Mouse (Mus musculus): Measurements from ENCODE around the gene Med12l. TPM values are rescaled to one million over a fixed set of nuclear protein-coding genes. Genes with fewer than 3 reads are reported as not detected.
A peak's percentile ranks its signal among the peaks of the same experiment; 100 is the strongest.

Med12l gene
- total RNA-seq, 2 experiments from 2014 or later: 0.27 to 0.45 TPM

DNA sequence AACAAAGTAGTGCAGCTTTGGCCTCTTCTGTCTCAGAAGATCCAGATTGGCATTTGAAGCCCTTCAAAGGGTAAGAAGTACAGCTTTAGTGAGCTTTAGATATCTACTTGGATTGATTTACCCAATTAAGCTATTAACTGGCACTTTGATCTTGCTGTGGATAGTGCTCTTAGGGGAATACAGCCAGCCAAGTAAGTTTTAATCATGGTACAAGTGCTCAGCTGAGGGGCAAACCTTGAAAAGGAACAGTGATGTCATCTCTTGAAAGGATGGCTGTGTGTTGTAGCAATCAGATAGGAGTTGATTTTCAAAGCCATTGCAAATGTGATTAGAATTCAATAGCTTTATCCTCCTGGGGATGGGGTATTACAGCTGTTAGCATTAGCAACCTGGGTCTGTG is 176.5 kb downstream of the Med12l start:
- DNase-seq (ENCODE audit: low spot score): no peak

DNA sequence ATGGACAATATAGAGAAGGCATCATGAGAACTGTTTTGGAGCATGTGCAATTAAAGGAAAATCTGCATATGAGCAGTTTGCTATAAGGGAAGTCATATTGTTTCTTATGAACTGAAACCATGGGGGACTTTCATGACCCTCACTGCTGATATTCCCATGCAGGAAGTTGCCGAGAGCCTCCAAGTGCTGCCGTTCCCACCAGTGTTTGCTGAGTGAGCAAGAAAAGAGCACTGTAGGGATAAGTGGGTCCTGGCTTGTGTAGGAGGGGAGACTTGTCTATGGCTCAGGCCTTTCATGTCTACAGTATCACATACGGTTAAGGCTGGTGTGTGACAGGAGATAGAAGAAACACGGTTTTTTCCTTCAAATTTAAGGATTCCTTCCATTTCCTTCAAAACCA is 180.0 kb downstream of the Med12l start:
- no peak for DNase-seq (ENCODE audit: low spot score)

DNA sequence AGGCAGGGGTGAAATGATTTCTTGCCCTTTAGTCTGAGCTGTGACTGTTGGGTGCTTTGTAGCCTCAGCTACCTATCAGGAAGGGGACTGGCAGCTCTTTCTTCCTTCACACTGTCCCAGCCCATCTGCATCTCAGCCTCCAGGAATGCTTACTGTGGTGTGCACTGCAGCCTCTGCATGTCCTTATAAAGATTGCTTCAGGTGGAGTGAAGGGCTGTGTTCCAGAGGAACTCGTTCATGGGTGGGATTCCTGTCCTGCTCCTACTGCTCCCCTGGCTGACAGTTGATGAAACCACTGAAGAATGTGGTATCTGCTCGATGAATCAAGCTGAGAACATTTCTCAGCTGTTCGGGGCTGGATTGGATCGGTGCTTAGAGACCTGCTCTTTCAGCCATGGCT is 181.7 kb downstream of the Med12l start:
- no peak for DNase-seq (ENCODE audit: low spot score)

DNA sequence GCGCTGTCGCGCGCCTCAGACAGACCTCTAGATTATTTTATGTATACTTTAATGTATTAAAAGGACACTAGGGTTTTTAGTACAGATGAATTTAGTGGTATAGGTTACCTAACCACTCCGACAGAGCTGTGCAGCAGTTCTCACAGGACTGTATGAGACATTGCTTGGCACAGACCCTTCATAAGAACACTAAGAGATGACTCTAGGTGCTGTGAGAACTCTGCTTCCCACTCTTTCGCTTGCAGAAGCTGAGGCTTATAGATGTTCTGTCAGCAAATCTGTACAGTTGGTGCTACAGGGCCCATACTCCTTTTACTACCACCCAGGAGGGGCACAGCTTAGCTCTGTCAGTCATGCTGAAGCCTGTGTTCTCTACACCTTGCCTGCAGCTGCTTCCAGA is 186.0 kb downstream of the Med12l start:
- no peak for DNase-seq (ENCODE audit: low spot score)

DNA sequence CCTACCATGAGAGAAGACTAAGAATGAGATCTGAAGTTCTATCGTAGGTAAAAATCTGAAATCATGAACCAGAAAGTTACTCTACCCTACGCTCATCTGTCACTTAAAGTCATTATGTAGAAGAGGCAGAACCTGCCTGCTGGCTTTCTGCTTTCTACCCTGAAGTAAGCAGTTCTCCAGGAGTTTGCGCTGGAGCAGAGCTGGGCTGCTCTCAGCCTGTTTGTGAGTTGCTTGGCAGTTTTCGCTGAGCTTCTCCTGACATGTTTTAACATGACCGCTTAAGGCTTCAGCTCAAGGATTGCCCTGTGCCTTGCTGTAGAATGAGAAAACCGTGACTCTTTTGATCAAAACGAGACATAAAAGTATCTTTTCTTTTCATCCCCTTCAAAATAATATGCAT is 188.5 kb downstream of the Med12l start:
- DNase-seq (ENCODE audit: low spot score): no peak

DNA sequence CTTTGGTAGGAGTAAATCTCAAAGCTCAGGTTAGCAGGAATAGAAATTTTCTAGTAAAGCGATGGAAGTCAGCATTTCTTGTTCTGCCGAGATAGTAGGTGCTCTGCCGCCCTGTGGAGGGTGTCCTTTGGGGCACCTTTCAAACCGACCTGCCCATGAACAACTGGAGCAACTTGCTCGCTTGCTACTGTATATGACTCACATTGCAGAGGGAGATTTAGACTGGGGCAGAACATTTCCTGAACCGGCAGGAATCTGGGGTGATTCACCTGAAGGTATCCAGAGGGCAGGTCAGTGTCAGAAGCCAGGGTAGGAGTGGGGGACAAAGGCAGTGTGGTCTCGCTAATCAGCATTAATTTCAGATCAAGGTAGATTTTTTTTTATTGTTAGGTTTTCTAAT is 189.3 kb downstream of the Med12l start, which contains the start of gene Gpr87:
Gpr87 (minus strand) TSS at position 167 of the 400 bp plus-strand sequence.
- DNase-seq (ENCODE audit: low spot score): no peak

DNA sequence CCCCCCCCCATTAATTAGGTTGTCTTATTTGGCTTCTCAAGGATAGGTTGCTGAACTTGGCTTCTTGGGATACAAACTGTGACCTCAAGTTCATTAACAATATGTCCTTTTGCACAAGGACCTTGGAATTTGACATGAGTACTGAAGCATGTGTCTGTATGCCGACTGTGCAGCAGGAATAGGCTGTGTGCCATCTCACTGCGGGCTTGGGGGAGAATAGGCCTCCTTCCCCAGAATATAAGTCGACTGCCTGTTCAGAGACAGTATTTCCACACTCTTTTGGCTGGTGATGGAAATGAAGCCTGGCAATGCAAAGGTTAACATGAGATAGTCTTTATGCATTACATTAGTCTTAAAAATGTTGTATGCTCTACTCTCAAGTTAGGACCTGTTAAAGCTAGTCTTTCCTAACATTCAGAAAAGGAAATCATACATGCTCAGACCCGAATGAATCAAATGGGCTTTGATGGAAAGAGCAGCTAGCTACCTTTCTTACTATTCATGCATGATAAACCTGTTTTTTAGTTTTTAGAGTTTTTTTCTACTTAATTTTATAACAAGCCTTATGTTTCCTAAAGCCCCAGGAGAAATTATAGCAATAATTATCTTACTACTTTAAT is 191.8 kb downstream of the Med12l start:
- DNase-seq (ENCODE audit: low spot score): no peak

DNA sequence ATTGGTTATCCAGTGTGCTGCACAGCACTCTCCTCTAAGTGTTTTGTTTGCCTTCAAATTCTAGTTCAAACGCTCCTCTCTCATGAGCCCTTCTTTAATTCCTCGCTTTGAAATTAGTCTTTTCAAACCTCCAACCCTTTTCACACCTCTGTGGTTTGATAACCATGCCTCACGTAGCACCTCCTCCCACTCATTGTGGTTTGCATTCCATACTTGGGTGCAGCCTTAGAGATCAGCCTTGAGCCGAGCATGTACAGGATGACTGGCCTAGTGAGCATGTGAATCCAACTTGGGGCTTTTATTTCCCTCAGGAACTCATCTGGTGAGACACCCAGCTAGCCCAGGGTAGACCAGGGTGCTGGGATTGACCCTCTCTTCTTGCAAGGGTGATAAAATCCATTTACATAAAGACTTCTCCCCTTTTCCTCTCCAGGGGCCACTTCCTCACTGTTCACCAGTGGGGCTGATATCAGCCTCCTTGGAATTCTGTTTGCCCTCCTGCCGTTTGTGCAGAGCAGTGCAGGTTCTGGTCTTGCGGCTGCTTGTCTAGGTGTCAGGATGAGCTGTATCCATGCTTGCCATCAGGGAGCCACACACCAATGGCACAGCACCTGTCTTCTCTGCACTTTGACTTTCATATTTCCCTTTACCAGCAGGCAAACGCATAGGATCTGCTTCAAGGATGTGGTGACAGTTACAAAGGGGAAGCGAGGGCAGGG is 198.3 kb downstream of the Med12l start:
- no peak for DNase-seq (ENCODE audit: low spot score)

DNA sequence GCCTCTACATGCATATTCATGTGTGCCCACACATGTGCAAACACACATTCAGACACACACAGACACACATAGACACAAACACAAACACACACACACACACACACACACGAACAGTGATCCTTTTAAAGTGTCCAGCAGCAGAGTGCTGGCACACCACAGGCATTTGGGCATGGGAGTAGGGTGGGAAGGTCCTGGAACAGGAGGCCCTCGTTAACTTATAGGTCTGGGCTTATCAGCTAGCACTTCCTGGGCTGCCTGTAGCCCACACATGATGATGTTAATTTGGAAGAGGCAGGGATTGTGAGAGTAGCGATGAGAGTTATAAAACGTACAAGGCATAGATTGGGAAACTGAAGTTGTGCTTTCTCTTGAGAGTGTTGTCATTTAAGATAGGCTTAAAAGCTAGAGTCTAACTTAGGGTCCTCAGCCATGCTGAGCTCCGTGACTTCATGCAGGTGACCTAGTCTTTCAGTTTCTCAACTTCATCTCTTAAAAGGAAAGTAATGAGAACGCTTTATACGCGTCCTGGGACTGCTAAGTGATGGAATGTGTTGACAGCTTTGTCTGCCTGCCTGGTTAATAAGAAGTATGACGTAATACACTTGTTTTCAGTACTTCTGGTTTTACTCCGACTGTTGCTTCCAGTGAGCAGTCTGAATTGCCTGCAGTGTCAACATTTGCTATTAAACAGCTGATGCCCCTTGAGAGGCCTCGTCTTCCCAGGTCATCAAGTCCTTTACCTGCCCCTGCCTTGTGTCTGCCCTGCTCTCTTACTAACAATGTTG is 199.3 kb downstream of the Med12l start:
- DNase-seq (ENCODE audit: low spot score): no peak

DNA sequence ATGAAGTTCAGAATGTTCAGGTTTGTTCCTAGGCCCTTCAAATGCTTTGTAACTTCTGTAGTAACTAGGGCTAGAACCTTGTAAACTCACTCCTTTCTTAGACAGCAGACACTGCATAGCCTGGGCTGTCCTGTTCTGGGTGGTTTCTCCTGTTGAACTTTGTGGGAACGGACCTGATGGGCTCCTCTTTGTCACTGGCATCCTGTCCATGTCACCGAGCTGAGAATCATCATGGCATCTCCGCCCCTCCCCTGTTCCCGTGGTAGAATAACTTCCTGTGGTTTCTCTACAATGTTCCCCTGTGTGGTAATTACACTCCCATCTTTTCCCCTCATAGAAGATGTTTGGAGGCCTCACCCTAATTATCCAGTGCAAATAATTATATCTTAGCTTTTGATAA is 200.3 kb downstream of the Med12l start:
- no peak for DNase-seq (ENCODE audit: low spot score)

DNA sequence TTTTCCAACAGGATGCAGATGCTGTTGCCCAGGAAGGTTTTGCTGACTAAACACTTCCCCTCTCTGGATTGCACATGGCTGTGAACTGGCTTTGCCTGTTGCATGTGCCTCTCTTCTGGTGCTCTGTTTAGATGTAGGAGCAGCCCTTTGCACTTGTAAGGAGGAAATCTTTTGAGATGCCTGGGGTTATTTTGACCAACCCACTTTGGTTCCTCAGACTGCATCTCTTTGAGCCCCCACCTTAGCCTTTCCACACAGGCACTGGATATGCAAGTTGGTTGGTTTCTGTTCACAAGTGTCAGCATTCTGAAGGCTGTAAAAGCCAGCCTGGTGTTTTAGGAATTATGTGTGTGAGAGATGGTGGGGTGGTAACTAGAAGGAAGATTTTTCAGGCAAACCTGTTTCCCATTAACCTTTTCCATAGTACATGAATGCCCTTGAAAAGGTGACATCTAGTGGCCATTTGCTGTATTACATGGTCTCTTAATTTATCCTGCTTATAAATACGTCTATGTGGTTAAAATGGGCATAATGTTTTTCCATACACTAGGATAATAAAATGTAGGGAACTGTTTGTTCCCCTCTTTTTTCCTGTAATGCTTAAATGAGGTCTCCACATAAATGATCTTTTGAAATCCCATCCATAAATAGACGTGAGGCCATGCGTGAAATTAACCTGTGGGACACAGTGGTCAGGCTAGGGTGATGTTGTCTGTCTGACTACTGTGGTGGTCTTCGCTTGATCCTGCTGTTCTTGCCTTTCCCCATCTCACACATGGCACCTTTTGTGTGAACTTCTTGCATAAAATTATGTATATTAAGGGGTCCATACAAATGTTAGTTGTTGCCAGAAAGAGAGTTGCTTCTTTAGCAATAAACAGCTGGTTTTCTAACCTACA is 203.3 kb downstream of the Med12l start:
- DNase-seq (ENCODE audit: low spot score): peak; percentile 60

DNA sequence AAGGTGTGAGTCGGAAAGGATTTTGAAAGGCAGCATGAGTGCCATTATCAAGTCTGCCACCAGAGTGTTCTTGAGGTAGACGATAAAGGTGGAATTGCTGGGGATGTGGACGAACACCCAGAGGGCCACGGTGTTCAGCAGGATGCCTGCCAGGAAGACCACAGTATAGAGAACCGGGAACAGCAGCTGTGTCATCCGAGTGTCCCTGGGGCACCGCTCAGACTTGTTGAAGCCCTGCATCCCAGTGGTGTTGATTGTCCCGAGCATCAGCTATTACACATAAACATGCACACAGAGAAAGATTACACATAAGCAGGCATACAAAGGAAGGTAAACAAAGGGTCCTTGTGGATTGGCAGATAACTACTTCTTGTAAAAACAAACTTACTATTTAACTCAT is 204.5 kb downstream of the Med12l start:
- DNase-seq (ENCODE audit: low spot score): no peak

DNA sequence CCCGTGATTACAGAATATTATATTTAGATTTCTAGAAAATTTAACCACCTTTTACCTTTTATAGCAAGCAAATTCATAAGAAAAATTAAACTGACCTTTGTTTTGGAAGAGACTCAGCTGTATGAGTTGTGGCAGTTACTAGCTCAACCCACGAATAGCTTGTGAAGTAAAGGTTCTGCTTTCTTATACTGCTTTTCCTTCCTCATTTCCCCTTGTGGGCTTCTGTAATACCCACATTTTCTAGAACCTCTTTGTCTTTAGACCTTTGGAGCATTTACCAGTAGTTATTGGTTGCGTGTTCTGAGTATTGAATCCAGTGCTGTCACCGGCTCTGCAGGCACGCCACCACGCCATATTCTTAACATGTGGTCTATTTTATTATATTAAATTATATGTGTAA is 205.1 kb downstream of the Med12l start, which contains the start of gene P2ry13:
P2ry13 (minus strand) TSS at position 156 of the 400 bp plus-strand sequence.
- DNase-seq (ENCODE audit: low spot score): no peak

DNA sequence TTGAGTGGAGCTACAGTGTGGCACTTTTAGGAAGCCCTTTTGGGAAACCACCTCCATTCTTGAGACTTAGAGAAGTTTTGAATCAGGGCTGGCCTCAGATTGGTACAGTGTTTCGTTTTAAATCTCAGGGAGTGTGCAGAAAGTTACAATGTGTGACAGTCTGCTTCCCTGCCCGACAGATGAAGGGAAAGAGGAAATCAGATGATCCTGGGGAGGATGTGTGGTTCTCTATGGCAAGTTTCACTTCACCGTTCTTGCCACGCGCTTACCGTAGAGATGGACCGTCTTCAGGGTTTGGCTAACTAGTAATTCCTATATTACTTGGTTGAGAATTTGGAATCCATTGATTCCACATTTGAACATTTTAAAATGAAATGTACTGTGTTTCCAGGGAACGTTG is 206.2 kb downstream of the Med12l start:
- DNase-seq (ENCODE audit: low spot score): no peak

DNA sequence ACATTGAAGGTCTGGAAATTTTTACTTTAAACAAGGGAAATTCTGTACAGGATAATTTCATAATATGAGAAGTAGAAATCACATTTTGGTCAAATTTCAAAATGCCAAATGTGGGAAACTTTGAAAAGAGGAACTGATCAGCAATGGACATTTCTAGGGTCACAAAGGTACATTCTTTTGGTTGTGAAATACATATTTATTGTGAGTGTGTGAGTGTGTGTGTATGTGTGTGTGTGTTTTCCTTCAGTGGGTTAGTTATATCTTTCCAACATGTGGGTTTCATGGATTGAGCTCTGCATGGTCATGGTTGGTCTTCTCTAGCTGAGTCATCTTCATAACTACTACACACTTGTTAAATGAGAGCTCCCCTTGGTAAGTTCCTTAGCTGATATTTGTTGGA is 206.8 kb downstream of the Med12l start:
- no peak for DNase-seq (ENCODE audit: low spot score)

DNA sequence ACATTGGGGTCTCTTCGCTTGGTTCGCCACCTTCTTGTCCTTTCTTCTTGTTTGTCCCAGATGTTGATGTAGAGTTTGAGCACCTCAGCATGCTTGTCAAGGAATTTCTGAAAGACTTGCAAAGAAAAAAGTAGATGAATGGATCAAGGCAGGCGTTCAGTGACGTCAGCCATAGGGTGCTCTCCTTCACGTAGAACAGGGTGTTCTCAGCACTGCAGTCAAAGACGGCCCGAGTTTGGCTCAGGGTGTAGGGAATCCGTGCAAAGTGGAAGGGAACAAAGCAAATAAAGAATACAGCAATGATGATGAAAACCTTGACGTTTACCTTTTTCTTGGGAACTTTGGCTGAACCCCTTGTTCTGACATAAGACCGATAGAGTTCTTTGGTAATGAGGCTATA is 211.6 kb downstream of the Med12l start:
- DNase-seq (ENCODE audit: low spot score): no peak

DNA sequence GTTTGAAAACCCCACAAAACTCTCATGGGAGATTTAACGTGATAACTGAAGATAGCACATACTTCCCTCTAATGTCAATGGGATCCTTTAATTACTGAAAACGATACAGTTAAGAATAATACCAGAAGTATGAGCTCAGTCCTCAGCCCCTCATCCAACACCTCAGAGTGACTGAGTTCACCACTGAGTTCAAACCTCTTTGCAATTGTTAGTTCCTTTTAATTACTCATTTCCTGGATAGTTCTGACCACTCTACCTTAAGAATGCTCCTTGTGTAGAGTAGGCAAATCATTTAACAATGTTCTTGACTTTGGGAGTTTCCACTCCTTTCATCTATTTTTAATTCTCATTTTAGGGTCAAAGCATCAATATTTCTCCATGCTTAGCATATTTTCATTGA is 213.7 kb downstream of the Med12l start:
- DNase-seq (ENCODE audit: low spot score): no peak

DNA sequence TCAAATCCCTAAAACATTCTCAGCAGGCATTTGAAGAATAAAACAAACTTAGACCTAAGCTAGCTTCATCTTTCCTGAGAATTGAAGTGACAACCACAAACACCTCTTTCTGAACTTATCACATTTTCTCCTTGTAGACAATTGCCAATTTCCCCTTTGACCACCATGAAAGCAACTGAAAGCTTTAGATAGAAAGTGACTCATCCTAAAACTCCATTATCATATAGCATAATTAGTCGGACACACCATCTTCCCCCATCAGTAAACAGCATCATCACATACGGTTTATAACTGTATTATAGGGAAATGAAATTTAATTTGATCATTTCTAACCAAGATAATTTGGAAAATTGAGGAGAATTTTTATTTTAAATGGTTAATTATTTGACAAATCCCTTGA is 216.7 kb downstream of the Med12l start:
- DNase-seq (ENCODE audit: low spot score): no peak

DNA sequence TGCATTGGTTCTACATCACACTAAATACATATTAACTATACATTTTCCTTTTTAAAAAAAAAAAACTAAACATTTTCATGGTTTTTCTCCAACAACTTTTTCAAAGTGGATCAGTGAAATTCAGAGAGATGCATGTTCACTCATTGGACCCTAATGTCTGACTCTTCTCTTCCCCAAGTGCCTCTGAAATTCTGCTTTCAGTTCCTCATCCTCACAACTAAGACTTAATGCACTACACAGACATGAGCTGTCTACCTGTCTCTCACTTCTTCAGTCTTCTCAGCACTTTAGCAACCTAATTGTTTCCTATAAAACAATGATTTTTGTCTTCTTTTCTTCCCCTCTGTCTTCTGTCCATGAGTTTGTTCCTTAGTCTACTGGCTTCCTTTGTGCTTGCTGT is 219.8 kb downstream of the Med12l start:
- DNase-seq (ENCODE audit: low spot score): no peak

DNA sequence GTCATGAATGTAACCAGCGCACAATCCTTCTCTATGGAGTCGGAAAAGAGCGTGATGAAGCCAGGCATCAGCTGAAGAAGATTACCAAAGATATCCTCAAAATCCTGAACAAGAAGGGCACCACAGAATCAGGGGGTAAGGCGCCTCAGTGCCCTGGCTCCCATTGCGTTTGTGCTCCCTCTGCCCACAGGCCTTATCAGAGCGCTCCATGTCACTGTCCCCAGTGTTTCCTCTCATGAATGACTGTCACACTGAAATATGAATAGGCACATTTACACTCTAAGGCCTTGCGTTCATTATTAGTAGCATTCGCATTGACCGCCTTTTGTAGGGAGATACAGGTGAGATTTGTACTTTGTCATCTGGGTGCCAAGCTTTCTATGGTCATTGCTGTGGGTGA is 222.1 kb downstream of the Med12l start:
- DNase-seq (ENCODE audit: low spot score): no peak

DNA sequence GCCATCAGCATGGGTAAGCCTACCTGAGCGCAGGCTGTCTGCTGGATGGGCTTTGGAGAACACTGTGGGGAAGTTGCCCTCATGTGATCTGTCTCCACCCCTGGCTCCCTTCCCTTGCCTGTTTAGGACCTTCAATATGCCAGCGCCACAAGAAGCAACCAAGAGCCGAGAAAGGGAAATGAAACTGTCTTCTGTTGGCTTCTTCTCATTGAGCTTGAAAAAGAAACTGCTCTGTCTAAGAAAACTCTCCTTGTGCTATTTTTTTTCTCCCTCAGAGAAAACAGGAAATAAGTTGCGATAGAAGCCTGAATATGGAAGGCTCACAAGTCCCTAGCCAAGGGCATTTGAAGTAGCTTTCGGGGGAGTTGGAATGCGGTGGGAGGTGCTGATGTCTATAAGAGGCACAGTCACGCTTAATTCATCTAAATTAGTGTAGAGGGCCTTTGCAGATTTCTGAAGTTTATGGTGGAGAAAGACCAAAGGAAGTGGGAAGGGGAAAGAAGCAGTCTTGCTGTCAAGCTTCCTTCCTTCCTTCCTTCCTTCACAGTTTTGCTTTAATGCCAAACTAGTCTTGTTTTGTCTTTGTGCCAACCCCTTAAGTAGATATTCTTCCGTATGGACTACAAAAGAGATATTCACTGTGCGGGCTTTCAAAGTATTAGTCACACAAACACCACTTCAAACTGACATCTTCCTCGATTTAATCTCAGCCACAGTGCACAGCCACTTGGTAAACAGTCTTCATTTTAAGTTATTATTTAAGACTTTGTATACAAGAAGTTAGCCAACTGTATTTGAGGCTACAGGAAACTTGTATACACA is 223.3 kb downstream of the Med12l start:
- no peak for DNase-seq (ENCODE audit: low spot score)
